Mouse (Mus musculus) stomach, embryonic 16.5 days (tissue): ENCODE data around the gene Ankrd6. TPM values are rescaled to one million over a fixed set of nuclear protein-coding genes. Genes with fewer than 3 reads are reported as not detected.

ENCODE experiments used
- ATAC-seq: fragments of 200-750 bp; cut with Nextera tagmentation; 2 replicates; pipeline ENCODE4 v1.8.0; 2017; ENCODE audit warnings: moderate number of reproducible peaks, moderate TSS enrichment; ENCODE audit not compliant: insufficient read depth, low FRiP score
- H3K27ac ChIP-seq: fragments of 300-500 bp; sonication (generic); 2 replicates; pipeline ENCODE4 v1.5.1; 2014; ENCODE audit warnings: low read length
- H3K27me3 ChIP-seq: fragments of 300-500 bp; sonication (generic); 2 replicates; pipeline ENCODE4 v1.6.1; 2014; ENCODE audit warnings: low read length, control low read depth, mixed read lengths; ENCODE audit not compliant: control insufficient read depth, insufficient read depth
- H3K36me3 ChIP-seq: fragments of 300-500 bp; sonication (generic); 2 replicates; pipeline ENCODE4 v1.6.1; 2014; ENCODE audit warnings: low read length; ENCODE audit not compliant: control insufficient read depth, insufficient read depth
- H3K4me1 ChIP-seq: fragments of 300-500 bp; sonication (generic); 2 replicates; pipeline ENCODE4 v1.6.1; 2014; ENCODE audit warnings: low read length, control low read depth, mixed read lengths; ENCODE audit not compliant: control insufficient read depth, insufficient read depth
- H3K4me2 ChIP-seq: fragments of 300-500 bp; sonication (generic); 2 replicates; pipeline ENCODE4 v1.6.1; 2014; ENCODE audit warnings: low read depth, low read length, mixed read lengths
- H3K4me3 ChIP-seq: fragments of 300-500 bp; sonication (generic); replicated peaks from 2 replicates; pipeline ENCODE4 v1.5.1; 2014; ENCODE audit warnings: mild to moderate bottlenecking, low read length
- H3K9ac ChIP-seq: fragments of 300-500 bp; sonication (generic); 2 replicates; pipeline ENCODE4 v1.6.1; 2014; ENCODE audit warnings: low read length
- H3K9me3 ChIP-seq: fragments of 300-500 bp; sonication (generic); replicated peaks from 2 replicates; pipeline ENCODE4 v1.6.1; 2016; ENCODE audit warnings: low read length, control low read depth; ENCODE audit not compliant: control insufficient read depth
- WGBS: fragments of 180-500 bp; shearing (Covaris S2); extraction: QIAGEN DNeasy Blood & Tissue Kit; methylation state at CpG from one replicate; pipeline ENCODE4 v1.1.7; 2014; 5-methylcytosine and 5-hydroxymethylcytosine counted together
- polyA plus RNA-seq: library from polyadenylated mRNA; unstranded; fragments of >200 nt; fragmentation: Nextera tagmentation; extraction: Ambion mirVana; gene quantifications from 2 replicates; pipeline ENCODE4 v1.2.1, GENCODE M21; 2015

The Ankrd6 gene
- polyA plus RNA-seq, 1 experiment from 2014 or later = 6.3 TPM

GRCm38 (mm10) chr4:32799966-32800576 is 150.6 kb downstream of the Ankrd6 start, which contains the start of gene Lyrm2:
Gene Lyrm2, plus strand, starts transcription at chr4:32800253.
- peaks cover 6% of the 10 kb centered on the region for H3K4me1 ChIP-seq
- peak within 1 kb of the TSS; percentile 94 for H3K9ac ChIP-seq
- H3K27me3 ChIP-seq = no peaks in the 10 kb centered on the region
- ATAC-seq = peak; percentile 93
- no peaks in the 10 kb centered on the region for H3K9me3 ChIP-seq
- 1% methylated on average over 53 of the region's 53 CpGs for WGBS
- H3K36me3 ChIP-seq = no peaks in the 10 kb centered on the region
- peak within 1 kb of the TSS; percentile 77 for H3K4me2 ChIP-seq
- peak within 1 kb of the TSS; percentile 99 for H3K27ac ChIP-seq
- peak within 1 kb of the TSS; percentile 90 for H3K4me3 ChIP-seq

GRCm38 (mm10) chr4:32798976-32799375 is 151.7 kb downstream of the Ankrd6 start:
- H3K27ac ChIP-seq = no peak overlapping the region

DNA sequence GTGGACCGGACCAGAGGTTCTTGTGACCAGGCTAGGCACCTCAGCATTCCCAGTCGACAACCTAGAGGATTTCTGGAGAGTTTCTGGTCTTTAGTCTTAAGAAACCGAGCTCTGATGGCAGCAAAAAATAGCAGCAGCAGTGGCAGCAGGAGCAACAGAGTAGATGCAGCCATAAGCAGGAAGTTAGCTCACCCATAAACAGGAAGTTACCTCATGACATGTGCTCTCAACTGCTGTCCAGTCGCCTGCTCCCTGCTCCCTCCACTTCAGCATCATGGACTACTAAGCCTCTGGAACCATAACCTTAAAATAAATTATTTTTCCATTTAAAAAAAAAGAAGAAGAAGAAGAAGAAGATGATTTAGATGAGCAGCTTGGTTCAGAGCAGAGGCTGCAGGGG is 161.6 kb downstream of the Ankrd6 start:
- Histone ChIP-seq H3K9me3 (no peaks in the 10 kb centered on the region), H3K36me3 (no peaks in the 10 kb centered on the region), H3K27me3 (no peaks in the 10 kb centered on the region), H3K27ac (no peak overlapping the region), H3K4me3 (no peak overlapping the region), H3K9ac (no peak overlapping the region), H3K4me2 (no peak overlapping the region), H3K4me1 (no peaks in the 10 kb centered on the region)
- WGBS = 81% methylated on average over 4 of the region's 4 CpGs
- ATAC-seq = no peak

More at GRCm38 (mm10) chr4:32798976-32799375, 151.7 kb downstream of the Ankrd6 start:
- no peak overlapping the region for H3K9ac ChIP-seq
- no peak for ATAC-seq
- H3K27me3 ChIP-seq = no peaks in the 10 kb centered on the region
- no peak overlapping the region for H3K4me3 ChIP-seq
- H3K9me3 ChIP-seq = no peaks in the 10 kb centered on the region
- H3K4me2 ChIP-seq = no peak overlapping the region
- WGBS = 94% methylated on average over 4 of the region's 4 CpGs
- peaks cover 6% of the 10 kb centered on the region for H3K4me1 ChIP-seq
- H3K36me3 ChIP-seq = no peaks in the 10 kb centered on the region

- H3K36me3 ChIP-seq = no peaks in the 10 kb centered on the region
- H3K9me3 ChIP-seq = no peaks in the 10 kb centered on the region
- H3K9ac ChIP-seq = no peak overlapping the region
- no peak overlapping the region for H3K4me2 ChIP-seq
- no peaks in the 10 kb centered on the region for H3K27me3 ChIP-seq
- H3K27ac ChIP-seq = no peak overlapping the region
- no peaks in the 10 kb centered on the region for H3K4me1 ChIP-seq
- ATAC-seq = no peak
- H3K4me3 ChIP-seq = no peak overlapping the region
- WGBS = 79% methylated on average over 1 of the region's 1 CpGs
Observed at GRCm38 (mm10) chr4:32787110-32787509, 163.5 kb downstream of the Ankrd6 start.

- 0 out of 2 replicates have a peak, but pooled peaks cover 4% of the 10 kb centered on the region for H3K36me3 ChIP-seq
- ATAC-seq = no peak
- H3K4me3 ChIP-seq = no peak overlapping the region
- H3K27me3 ChIP-seq = no peaks in the 10 kb centered on the region
- no peaks in the 10 kb centered on the region for H3K4me1 ChIP-seq
- 95% methylated on average over 4 of the region's 4 CpGs for WGBS
- H3K4me2 ChIP-seq = no peak overlapping the region
- H3K27ac ChIP-seq = no peak overlapping the region
- H3K9me3 ChIP-seq = no peaks in the 10 kb centered on the region
- no peak overlapping the region for H3K9ac ChIP-seq
Observed at GRCm38 (mm10) chr4:32779996-32780395, 170.6 kb downstream of the Ankrd6 start.

GRCm38 (mm10) chr4:32770284-32770810 is 180.3 kb downstream of the Ankrd6 start:
- Histone ChIP-seq H3K9ac (no peak overlapping the region), H3K27ac (no peak overlapping the region), H3K9me3 (no peaks in the 10 kb centered on the region), H3K36me3 (peaks cover 21% of the 10 kb centered on the region), H3K4me1 (no peaks in the 10 kb centered on the region), H3K27me3 (no peaks in the 10 kb centered on the region), H3K4me3 (no peak overlapping the region), H3K4me2 (no peak overlapping the region)
- no peak for ATAC-seq
- 91% methylated on average over 7 of the region's 7 CpGs for WGBS

DNA sequence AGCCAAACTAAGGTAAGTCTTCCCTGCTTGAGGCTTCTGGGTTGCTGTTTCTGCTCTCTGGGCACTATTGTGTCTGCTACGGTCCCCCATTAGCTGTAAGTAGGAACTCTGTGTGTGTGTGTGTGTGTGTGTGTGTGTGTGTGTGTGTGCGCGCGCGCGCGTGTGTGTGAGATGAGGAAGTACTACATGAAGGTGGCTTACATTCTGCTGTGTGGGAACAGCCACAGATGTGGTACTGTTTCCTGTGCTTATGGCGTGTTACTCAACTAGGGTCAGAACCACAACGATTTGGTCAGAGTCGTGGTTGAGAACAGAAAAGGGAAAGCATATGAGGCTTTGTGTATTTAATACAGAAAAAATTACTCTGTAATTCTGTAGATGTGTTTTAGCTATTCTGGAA is 182.6 kb downstream of the Ankrd6 start:
- H3K4me3 ChIP-seq = no peak overlapping the region
- peaks cover 18% of the 10 kb centered on the region for H3K36me3 ChIP-seq
- H3K27me3 ChIP-seq = no peaks in the 10 kb centered on the region
- no peaks in the 10 kb centered on the region for H3K9me3 ChIP-seq
- H3K4me1 ChIP-seq = no peaks in the 10 kb centered on the region
- whole genome bisulfite sequencing = 90% methylated on average over 10 of the region's 10 CpGs
- no peak overlapping the region for H3K4me2 ChIP-seq
- H3K9ac ChIP-seq = no peak overlapping the region
- H3K27ac ChIP-seq = no peak overlapping the region
- no peak for ATAC-seq

DNA sequence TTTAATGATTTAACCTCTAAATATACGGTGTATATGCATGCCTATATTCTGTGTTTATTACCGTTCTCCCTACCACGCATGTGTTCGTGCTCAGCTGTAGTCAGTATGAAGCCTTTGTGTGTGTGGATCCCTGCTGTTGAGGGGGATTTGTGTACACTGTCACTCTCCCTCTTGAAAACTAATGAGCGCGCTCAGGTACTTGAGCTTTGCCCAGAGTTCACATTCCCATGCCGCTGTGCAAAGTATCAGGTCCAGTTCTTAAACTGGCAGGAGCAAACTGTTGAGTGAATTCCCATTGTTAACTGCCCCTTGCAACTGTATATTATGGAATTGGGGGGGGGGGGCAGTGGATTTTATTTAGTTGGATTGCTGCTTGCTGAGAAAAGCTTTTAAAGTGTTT is 183.2 kb downstream of the Ankrd6 start:
- Histone ChIP-seq H3K4me2 (no peak overlapping the region), H3K36me3 (peaks cover 14% of the 10 kb centered on the region), H3K27ac (no peak overlapping the region), H3K4me3 (no peak overlapping the region), H3K9me3 (no peaks in the 10 kb centered on the region), H3K27me3 (no peaks in the 10 kb centered on the region), H3K9ac (no peak overlapping the region), H3K4me1 (no peaks in the 10 kb centered on the region)
- 92% methylated on average over 7 of the region's 7 CpGs for WGBS
- ATAC-seq = no peak

DNA sequence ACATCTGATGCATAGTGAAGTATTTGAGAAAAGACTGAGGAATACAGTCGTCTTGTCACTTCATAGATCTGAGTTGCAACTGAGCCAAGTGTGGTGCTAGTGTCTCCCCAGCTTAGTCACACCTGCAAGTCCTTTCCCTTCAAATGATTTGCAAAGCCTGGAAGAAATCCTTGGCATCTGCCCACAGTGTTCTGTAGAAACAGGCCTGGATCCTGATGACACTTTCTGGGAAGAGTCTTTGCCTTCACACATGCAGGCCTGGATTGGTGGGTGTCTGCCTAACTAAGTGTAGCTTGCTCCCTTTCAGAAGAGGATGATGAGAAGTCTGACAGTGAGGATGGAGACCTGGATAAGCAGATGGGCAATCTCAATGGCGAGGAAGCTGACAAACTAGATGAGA is 193.2 kb downstream of the Ankrd6 start:
- Histone ChIP-seq H3K27ac (no peak overlapping the region), H3K36me3 (peaks cover 13% of the 10 kb centered on the region; the same call in 1 of the 2 replicates), H3K9me3 (no peaks in the 10 kb centered on the region), H3K4me1 (no peaks in the 10 kb centered on the region), H3K27me3 (no peaks in the 10 kb centered on the region), H3K9ac (no peak overlapping the region), H3K4me3 (no peak overlapping the region), H3K4me2 (no peak overlapping the region)
- no peak for ATAC-seq
- 81% methylated on average over 2 of the region's 2 CpGs for WGBS
